Mouse (Mus musculus) intestine, postnatal 0 days (tissue): ENCODE data around the gene Dis3l2. TPM values are rescaled to one million over a fixed set of nuclear protein-coding genes. Genes with fewer than 3 reads are reported as not detected.

ENCODE experiments used
- ATAC-seq: fragments of 200-750 bp; cut with Nextera tagmentation; 2 replicates; pipeline ENCODE4 v1.8.0; 2017; ENCODE audit warnings: mild to moderate bottlenecking, moderate TSS enrichment, moderate library complexity
- H3K27ac ChIP-seq: fragments of 300-500 bp; sonication (generic); 2 replicates; pipeline ENCODE4 v1.5.1; 2014; ENCODE audit warnings: mild to moderate bottlenecking, low read depth, low read length, moderate library complexity
- H3K27me3 ChIP-seq: fragments of 300-500 bp; sonication (generic); replicated peaks from 2 replicates; pipeline ENCODE4 v1.6.1; 2014; ENCODE audit warnings: low read length, mixed read lengths; ENCODE audit not compliant: control insufficient read depth, insufficient read depth
- H3K36me3 ChIP-seq: fragments of 300-500 bp; sonication (generic); 2 replicates; pipeline ENCODE4 v1.6.1; 2014; ENCODE audit warnings: mild to moderate bottlenecking, moderate library complexity; ENCODE audit not compliant: control insufficient read depth, insufficient read depth
- H3K4me1 ChIP-seq: fragments of 300-500 bp; sonication (generic); replicated peaks from 2 replicates; pipeline ENCODE4 v1.6.1; 2014; ENCODE audit warnings: antibody characterized with exemption, low read length, mixed read lengths; ENCODE audit not compliant: control insufficient read depth, insufficient read depth
- H3K4me2 ChIP-seq: fragments of 300-500 bp; sonication (generic); replicated peaks from 2 replicates; pipeline ENCODE4 v1.6.1; 2014; ENCODE audit warnings: low read depth, mild to moderate bottlenecking, moderate library complexity
- H3K4me3 ChIP-seq: fragments of 300-500 bp; sonication (generic); 2 replicates; pipeline ENCODE4 v1.5.1; 2014; ENCODE audit warnings: low read depth, low read length
- H3K9ac ChIP-seq: fragments of 300-500 bp; sonication (generic); 2 replicates; pipeline ENCODE4 v1.6.1; 2014; ENCODE audit warnings: mild to moderate bottlenecking, low read depth, low read length
- H3K9me3 ChIP-seq: fragments of 300-500 bp; sonication (generic); 2 replicates; pipeline ENCODE4 v1.6.1; 2016; ENCODE audit warnings: mixed run types; ENCODE audit not compliant: control insufficient read depth
- CTCF ChIP-seq: sonication (generic); IDR thresholded peaks from 2 replicates; pipeline ENCODE4 v1.5.1; 2016; ENCODE audit warnings: low read depth, mild to moderate bottlenecking, control low read depth, antibody characterized with exemption, moderate library complexity
- WGBS: fragments of 180-500 bp; shearing (Covaris S2); extraction: QIAGEN DNeasy Blood & Tissue Kit; methylation state at CpG from one replicate; pipeline ENCODE4 v1.1.7; 2014; 5-methylcytosine and 5-hydroxymethylcytosine counted together
- polyA plus RNA-seq: library from polyadenylated mRNA; unstranded; fragments of >200 nt; fragmentation: Nextera tagmentation; extraction: Ambion mirVana; gene quantifications from 2 replicates; pipeline ENCODE4 v1.2.1, GENCODE M21; 2015

Dis3l2 gene
- polyA plus RNA-seq, 1 experiment from 2014 or later, result 11.7 TPM

- H3K4me2 ChIP-seq, result no peak overlapping the region
- WGBS, result 86% methylated on average over 2 of the region's 2 CpGs
- H3K36me3 ChIP-seq, result no peaks in the 10 kb centered on the region
- H3K4me1 ChIP-seq, result peaks cover 4% of the 10 kb centered on the region; the same call in 1 of the 2 replicates
- TF ChIP-seq CTCF, result no peak
- no peak for ATAC-seq
- H3K9ac ChIP-seq, result no peak overlapping the region
- no peak overlapping the region for H3K4me3 ChIP-seq
- H3K9me3 ChIP-seq, result no peaks in the 10 kb centered on the region
- H3K27ac ChIP-seq, result no peak overlapping the region
- no peaks in the 10 kb centered on the region for H3K27me3 ChIP-seq
Measured at GRCm38 (mm10) chr1:86712045-86712444, 8.4 kb downstream of the Dis3l2 start.

GRCm38 (mm10) chr1:86713054-86713453, 9.4 kb downstream of the Dis3l2 start:
- Histone ChIP-seq H3K27ac (no peak overlapping the region), H3K9me3 (no peaks in the 10 kb centered on the region), H3K4me2 (no peak overlapping the region), H3K27me3 (no peaks in the 10 kb centered on the region), H3K9ac (no peak overlapping the region), H3K4me1 (peaks cover 4% of the 10 kb centered on the region; the same call in 1 of the 2 replicates), H3K4me3 (no peak overlapping the region), H3K36me3 (no peaks in the 10 kb centered on the region)
- TF ChIP-seq CTCF, result no peak
- peak; percentile 73 for ATAC-seq
- 68% methylated on average over 4 of the region's 4 CpGs for WGBS

- Histone ChIP-seq H3K9ac (no peak overlapping the region), H3K27me3 (no peaks in the 10 kb centered on the region), H3K27ac (no peak overlapping the region), H3K9me3 (no peaks in the 10 kb centered on the region), H3K4me1 (0 out of 2 replicates have a peak, but pooled peaks cover 3% of the 10 kb centered on the region), H3K4me2 (no peak overlapping the region), H3K36me3 (no peaks in the 10 kb centered on the region), H3K4me3 (no peak overlapping the region)
- ATAC-seq, result no peak
- no peak for TF ChIP-seq CTCF
- WGBS, result 88% methylated on average over 1 of the region's 1 CpGs
Measured at GRCm38 (mm10) chr1:86718190-86718589, 14.6 kb downstream of the Dis3l2 start.

- WGBS, result 64% methylated on average over 4 of the region's 4 CpGs
- no peaks in the 10 kb centered on the region for H3K36me3 ChIP-seq
- TF ChIP-seq CTCF, result no peak
Measured at GRCm38 (mm10) chr1:86719391-86719790, 15.8 kb downstream of the Dis3l2 start.

GRCm38 (mm10) chr1:86733160-86733821, 29.7 kb downstream of the Dis3l2 start:
- no peak overlapping the region for H3K9ac ChIP-seq
- H3K4me2 ChIP-seq, result no peak overlapping the region
- no peak overlapping the region for H3K4me3 ChIP-seq
- no peak for TF ChIP-seq CTCF
- H3K36me3 ChIP-seq, result no peaks in the 10 kb centered on the region
- WGBS, result 74% methylated on average over 2 of the region's 2 CpGs
- H3K4me1 ChIP-seq, result no peaks in the 10 kb centered on the region
- H3K9me3 ChIP-seq, result no peaks in the 10 kb centered on the region
- ATAC-seq, result no peak
- H3K27ac ChIP-seq, result no peak overlapping the region
- H3K27me3 ChIP-seq, result no peaks in the 10 kb centered on the region

More at GRCm38 (mm10) chr1:86719391-86719790, 15.8 kb downstream of the Dis3l2 start:
- H3K9ac ChIP-seq, result no peak overlapping the region
- no peaks in the 10 kb centered on the region for H3K9me3 ChIP-seq
- ATAC-seq, result no peak
- no peaks in the 10 kb centered on the region for H3K4me1 ChIP-seq
- no peaks in the 10 kb centered on the region for H3K27me3 ChIP-seq
- H3K27ac ChIP-seq, result no peak overlapping the region
- H3K4me2 ChIP-seq, result no peak overlapping the region
- H3K4me3 ChIP-seq, result no peak overlapping the region

- H3K4me1 ChIP-seq, result no peaks in the 10 kb centered on the region
- H3K36me3 ChIP-seq, result no peaks in the 10 kb centered on the region
- H3K9ac ChIP-seq, result no peak overlapping the region
- no peak overlapping the region for H3K4me2 ChIP-seq
- TF ChIP-seq CTCF, result no peak
- 90% methylated on average over 1 of the region's 1 CpGs for WGBS
- no peak for ATAC-seq
- no peak overlapping the region for H3K4me3 ChIP-seq
- H3K27me3 ChIP-seq, result no peaks in the 10 kb centered on the region
- no peak overlapping the region for H3K27ac ChIP-seq
- H3K9me3 ChIP-seq, result no peaks in the 10 kb centered on the region
Measured at GRCm38 (mm10) chr1:86736414-86736813, 32.8 kb downstream of the Dis3l2 start.
